Mouse (Mus musculus) brain, adult 2 months (tissue): Measurements from ENCODE around the gene Krtap7-1.

Experiments
- DNase-seq: peaks from one replicate; pipeline ENCODE4 v3.0.0; 2011; ENCODE audit warnings: low read depth, low spot score

The Krtap7-1 gene

DNA sequence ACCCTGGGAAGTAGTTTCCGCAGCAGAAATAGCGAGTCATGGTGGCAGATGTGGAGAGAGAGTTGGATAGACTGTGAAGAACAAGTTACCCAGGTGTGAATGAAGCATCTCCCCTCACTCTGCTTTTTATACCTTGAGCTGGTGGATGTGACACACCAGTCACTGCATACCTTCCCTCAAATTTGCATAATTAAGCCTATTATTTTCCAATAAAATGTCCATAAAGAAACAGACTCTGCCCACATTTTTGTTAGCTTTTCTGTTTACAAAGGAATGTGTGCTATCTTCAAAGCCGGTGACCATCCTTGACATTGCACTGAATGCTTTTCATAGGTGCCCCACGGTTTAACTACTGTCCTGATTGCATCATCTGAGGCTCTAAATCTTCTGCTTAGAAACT, at the start of gene Krtap7-1:
Gene Krtap7-1, minus strand, starts transcription at position 101 of the 400 bp plus-strand sequence.
- no peak for DNase-seq

DNA sequence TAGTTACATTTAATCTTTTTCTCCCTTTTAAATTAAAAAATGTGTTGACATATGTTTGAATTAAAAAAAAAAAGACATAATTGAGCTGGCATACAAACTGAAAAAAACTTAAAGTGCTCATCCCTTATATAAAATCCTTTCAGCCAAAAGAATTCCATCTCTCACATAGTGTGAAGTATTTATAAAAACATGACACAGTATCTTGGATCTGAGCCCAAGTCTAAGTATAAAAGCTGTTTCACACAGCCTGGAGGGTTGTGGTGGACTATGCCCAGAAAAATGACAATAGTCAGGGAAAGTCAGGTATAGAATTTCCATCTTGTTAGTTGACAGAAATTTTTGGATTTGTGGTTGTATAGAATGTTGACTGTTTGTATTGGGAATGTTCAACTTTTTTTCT, 42.2 kb upstream of the Krtap7-1 start:
- peak; percentile 66 for DNase-seq

DNA sequence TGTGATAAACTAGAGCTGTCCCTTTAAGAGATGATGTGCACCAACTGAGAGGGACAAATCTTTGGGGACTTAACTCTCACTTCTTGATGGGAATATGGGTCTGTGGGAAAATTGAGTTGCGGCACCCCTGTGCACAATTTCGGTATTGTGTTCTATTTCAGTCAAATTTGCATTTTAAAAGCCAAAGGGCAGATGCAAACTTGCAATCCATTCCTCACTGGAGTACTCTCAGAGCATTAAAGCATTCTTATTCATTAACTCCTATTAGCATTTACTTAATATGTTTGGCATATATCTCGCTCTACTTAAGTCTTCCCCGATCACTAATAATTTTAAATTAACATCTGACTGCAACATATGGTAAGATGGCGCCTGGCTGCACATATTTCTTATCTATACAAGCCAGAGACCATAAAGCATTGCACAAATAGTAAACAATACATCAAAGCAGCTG, 29.9 kb upstream of the Krtap7-1 start:
- no peak for DNase-seq

DNA sequence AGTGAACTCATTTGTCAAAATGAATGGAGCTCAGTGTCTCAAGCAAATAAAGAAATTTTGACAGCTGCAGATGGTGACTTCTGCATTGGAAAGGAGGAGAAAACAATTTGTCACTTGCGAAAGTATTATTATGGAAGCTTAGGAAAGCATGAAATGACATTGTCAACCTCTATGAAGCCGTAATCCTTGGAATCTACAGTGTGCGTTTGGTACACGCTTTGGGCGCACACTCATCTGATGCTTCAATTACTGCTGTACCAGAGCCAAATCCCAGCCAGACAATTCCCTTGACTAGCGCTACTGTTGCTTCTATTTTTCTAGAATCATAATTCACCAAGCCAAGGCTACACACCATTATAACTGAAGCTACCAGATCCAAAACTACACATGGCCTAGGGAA, 29.2 kb upstream of the Krtap7-1 start:
- no peak for DNase-seq

DNA sequence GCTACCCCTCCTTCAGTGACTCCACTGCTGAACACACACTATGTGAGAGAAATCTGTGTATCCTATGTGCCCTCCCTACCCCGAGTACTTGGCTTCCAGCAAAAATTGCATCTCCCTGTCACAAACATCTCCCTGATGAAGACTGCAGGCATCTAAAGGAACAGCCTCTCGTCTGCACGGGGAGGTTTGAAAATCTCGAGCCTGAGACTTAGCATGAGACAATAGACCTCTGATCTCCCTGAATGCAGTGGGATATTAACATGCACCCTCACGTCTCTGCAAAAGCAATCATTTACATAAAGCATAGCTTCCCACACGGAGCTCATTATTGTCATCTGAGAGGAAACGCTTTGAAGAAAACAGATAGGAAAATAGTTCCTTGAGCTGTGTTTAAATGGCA, 22.4 kb upstream of the Krtap7-1 start:
- peak; percentile 62 for DNase-seq

DNA sequence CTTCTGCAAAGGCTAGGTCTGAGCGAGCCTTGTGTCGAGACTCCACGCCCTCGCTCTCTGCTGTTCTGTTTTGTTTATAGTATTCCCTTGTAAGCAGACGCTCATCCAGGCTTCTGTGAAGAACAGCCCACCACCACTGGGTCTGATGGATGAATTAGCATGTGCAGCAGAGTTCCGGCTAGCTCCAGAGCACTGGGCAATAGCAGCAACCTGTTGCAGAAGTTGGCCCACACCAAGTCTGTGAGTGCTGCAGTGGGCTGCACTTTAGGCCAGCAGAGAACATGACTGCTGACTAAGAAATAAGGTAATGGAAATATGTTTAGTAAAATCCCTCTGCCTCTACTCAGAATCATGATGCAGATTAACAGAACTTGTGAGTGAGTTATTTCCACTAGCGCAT, 21.7 kb upstream of the Krtap7-1 start:
- no peak for DNase-seq

DNA sequence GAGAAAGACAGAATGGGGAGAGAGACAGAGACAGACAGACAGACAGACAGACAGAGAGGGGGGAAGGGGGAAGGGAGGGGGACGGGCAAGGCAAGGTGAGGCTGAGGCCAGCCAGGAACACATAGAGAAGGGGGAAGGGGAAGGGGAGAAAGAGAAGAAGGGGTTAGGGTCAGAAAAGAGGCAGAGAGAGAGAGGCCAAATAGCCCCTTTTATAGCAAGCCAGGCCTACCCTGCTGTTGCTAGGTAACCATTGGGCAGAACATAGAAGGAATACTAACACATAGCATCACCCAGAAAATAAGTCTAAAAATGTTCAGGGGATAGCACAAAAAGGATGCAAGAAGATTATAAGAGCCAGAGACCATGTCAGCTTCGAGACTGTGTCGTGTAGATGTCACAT, 20.3 kb upstream of the Krtap7-1 start:
- DNase-seq, result peak; percentile 29

DNA sequence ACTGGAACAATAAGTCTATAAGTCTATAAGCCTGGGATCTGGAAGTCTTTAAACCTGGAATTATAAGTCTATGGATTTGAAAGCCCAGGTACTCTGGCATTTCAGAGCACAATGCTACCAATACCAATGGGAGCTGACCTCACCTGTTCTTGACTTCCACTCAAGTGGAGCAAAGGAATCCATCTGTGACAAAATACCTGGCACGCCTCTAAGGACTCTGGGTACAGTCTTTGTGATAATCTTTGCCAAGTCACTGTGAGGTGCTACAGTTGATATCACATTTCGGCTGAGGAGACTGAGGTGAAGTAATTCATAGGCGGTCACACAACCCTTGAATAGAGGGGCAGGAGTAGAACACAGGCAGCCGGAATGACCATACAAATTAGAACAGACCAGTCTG, 12.9 kb upstream of the Krtap7-1 start:
- no peak for DNase-seq

DNA sequence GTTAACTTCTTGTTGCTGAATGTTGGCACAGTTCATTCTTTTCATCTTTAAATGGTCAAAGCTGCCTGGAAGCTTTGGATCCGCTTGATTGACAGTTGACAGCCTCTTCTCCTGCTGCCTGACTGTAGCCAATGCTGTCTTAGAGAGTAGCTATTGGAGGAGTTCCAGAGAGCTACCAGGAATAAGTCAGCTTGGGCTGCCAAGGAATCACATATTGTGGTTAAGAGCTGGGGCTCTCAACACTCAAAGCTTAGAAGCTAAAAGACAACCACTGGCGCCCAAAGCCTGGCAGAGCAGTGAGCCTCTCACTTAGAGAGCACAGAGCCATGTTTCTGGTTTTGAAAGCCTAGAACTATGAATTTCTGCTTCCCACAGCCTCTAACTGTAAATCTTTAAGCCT, 12.4 kb upstream of the Krtap7-1 start:
- DNase-seq, result peak; percentile 50

DNA sequence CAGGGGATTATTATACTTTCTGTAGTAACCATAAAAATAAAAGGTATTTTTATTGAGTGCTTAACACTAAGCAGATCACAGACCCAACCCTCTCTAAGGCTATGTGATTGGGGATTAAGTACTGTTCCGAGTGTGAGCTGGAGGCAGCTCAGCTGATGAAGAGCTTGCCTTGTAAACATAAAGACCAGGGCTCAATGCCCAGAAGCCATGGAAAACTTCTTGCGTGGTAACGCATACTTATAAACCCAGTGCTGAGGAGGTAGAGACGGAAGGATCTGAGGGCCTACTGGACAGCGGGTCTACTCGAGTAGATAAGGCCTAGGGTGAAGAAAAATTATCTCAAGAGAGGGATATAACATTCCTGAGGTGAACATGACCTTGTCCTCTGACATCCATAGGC, 12.0 kb upstream of the Krtap7-1 start:
- DNase-seq, result no peak

DNA sequence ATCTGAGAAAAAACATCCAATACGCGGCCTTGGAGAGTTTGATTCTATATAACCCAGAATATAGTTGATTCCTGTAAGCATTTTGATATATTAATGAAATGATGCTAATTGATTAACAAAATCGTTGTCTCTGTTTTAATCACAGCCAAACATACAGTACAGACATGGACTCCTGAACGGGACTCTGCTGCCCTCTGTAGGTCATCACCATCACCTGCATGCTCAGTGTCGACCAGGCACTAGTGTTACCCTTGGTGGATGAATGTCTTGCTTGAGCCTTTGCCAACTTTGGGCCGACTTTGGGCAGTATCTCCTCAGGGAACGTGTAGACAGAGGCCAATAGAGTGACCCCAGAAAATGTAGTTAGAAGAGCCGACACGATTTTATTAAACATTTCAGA, 9.5 kb upstream of the Krtap7-1 start:
- peak; percentile 57 for DNase-seq

DNA sequence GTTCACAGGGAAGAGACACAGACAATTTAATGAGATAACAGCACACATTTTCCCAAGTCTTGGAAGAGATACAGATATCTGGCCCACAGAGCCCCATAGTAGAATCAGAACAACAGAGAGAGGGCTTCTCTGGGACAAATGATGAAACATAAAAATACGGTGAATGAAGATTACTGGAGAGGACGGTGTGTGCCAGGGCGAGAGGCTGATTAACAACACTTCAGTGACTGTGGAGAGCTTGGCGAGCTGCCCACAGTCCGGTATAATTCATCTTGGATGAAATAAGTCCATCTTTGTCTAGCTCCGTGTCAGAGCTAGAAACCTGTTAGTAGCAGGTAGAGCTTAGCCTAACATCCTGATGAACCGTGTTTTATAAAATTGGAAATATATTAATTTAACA, 5.3 kb upstream of the Krtap7-1 start:
- no peak for DNase-seq

DNA sequence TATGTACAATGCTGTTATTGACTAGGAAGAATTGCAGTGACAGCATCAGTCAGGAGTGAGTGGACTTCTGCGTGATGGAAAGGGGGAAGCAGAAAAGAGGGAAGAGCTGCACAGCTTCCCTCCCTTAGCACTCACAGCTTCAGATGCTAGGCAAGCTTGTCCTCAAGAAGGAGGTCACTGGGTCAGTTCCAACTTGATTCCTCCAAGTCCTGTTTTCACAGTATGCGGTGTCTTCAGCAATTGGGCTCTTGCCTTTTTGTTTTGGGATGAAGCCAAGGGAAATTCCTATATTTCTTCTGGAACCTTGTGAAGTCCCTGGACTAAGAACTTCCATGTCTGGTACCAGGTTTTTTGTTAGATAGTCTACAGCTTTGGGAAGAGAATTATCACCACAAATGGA, 4.6 kb downstream of the Krtap7-1 start:
- no peak for DNase-seq

DNA sequence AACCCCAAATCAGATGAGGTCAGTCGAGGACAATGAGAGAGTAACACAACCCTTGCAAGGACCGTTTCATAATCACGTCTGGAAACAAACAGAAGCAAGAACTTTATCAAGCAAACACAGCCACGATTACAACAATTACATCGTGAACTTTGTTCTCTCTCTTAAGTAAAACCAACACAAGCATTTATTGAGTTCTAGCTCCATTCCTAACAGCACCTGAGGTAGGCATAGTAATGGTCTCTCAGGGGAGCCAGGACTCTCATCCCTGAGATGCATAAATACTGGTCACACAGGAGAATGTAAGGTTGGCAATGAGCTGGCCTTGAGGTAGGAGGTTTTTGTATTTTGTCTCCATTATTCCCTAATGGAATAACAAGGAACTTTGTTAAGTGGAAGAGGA, 6.3 kb downstream of the Krtap7-1 start:
- DNase-seq, result no peak

DNA sequence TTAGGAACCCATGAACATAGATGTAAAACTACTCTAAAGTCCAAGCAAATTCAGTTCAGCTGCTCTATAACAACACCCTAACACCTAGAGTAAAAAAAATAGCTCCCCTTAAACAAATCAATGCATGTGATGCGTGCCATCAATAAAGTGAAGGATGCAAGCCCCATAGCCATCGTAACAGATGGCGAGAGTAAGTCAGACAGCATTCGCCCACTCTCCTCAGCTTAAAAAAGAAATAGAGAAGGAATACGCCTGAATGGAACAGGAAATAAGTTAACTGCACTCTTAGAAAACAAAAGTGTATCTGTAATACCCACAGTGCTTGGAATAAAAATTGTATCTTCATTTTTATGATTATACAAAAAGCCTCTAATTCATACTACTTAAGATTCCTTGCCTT, 11.1 kb downstream of the Krtap7-1 start:
- DNase-seq, result peak; percentile 58

DNA sequence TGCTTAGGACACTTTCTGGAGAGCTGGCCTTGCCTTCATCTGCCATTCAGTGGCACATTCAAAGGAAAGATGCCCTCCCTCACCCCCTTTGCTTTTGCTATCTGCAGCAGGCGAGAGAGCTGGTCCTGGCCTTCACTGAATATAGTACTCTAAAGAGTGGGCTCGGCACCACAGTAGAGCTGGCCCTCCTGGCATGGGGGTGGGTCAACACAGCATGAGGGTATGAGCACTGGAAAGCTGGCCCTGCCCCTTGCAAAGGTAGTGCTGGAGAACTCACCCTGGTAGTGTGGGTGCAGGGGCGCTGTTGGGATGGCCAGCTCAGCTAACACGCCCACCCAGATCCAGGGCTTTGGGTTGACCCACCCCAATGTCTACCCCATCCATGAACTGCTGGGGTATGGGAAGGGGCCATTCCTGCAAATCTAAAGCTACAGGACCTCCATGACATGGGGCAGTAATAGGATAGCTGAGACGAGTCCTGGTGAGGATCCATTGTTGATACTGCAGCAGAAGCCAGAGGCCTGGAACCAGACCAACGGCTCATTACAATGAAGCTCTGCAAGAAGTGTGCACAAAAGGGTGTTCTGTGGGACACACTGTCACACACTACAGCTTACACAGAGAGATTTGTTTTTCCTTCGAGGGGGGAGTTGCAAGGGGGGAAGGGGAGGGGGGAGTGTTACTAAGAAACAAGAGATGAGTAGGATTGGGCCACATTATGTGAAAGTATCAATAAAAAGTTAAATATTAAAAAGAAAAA, 12.5 kb downstream of the Krtap7-1 start:
- DNase-seq, result peak; percentile 81

DNA sequence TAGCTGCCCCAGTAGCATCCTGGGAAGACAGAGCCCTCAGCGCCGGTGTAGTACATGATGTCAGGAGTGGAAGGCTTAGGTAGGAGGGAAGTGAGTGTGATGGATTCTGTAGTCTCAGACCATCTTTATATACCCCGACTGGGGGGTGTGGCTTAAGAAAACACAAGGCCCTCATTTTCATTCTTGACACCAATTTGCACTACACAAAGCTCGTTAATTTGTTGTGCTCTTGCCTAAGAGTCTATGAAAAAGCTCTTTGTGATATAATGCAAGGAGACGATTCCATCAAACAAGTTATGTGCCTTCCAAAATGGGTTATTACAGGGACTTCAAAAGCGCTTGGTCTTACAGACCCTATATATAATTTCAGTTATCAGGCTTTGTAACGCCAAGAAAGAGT, 20.3 kb downstream of the Krtap7-1 start, which contains the start of gene Krtap8-1:
Gene Krtap8-1, minus strand, starts transcription at position 101 of the 400 bp plus-strand sequence.
- no peak for DNase-seq

DNA sequence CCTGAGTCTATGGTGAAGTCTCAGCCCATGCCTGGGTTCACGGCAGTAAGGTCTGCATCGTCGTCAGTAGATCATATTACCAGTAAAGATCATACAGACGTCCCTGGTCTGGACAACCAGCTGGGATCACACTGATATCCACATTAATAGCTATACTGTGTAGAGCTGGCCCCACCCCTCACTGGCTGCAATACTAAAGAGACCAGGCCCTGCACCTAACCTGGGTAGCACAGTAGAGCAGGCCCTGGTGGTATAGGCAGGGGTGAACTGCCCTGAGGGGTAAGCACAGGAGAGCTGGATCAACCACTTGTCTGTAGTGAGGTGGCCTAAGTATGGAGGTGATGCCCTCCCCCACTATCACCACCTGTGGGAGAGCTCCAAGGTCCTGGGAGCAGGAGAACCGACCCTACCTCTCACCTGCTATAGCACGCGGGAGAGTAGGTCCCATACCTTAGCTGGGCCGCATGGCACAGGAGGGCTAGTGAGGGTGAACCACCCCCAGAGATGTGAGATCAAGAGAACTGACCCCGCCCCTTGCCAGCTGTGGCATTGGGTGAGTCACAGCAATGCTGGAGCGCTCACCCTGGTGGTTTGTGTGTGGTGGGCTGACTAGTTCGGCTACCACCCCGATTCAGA, 30.3 kb downstream of the Krtap7-1 start:
- DNase-seq, result no peak

DNA sequence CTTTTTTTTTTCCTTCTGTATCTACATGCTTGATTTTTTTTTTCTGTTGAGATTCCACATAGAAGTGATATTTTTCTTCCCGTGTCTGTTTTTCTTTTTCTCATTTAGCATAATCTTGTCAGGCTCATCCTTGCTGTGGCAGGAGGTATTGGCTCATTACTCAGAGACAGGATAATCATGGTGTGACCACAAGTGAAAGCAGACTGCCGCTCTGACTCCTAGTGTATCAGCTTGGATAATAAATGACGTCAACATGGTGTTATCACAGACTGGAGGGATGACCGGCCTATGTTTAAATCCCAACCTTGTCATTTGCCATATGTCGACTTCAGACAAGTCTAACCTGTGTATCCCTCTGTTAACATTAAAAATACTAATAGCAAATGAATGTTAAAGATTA, 46.9 kb downstream of the Krtap7-1 start:
- peak; percentile 2 for DNase-seq
